Mouse (Mus musculus): ENCODE data around the gene Cyb561d2. TPM values are rescaled to one million over a fixed set of nuclear protein-coding genes. Genes with fewer than 3 reads are reported as not detected.

Cyb561d2 gene
- total and polyA plus RNA-seq, 3 experiments, result 37.8 to 38.1 TPM; not detected in 1

GRCm38 (mm10) chr9:107504662-107505537 is 37.1 kb downstream of the Cyb561d2 start:
- H3K36me3 ChIP-seq (ENCODE audit: control insufficient read depth in 1 of 2, insufficient read depth in 2 of 2, low read length in 2 of 2), result no peaks in the 10 kb centered on the region
- H3K9ac ChIP-seq (ENCODE audit: control insufficient read depth, low read depth, low read length, poor library complexity, severe bottlenecking), result no peak overlapping the region
- H3K4me1 ChIP-seq (ENCODE audit: control insufficient read depth in 1 of 2, insufficient read depth in 2 of 2, low read length in 2 of 2), result no peaks in the 10 kb centered on the region
- peaks cover 14 to 22% of the 10 kb centered on the region in 2 experiments for H3K27me3 ChIP-seq (ENCODE audit: control insufficient read depth in 1 of 2, insufficient read depth in 2 of 2, low read length in 2 of 2)
- H3K79me2 ChIP-seq (ENCODE audit: control insufficient read depth, insufficient read depth, low read length, poor library complexity), result no peaks in the 10 kb centered on the region
- DNase-seq (ENCODE audit: low read depth, low spot score), result no peak
- TF ChIP-seq POLR2AphosphoS5 (IDR thresholded peaks at IDR 0.05; ENCODE audit: borderline replicate concordance, low read depth, low read length) (no peak), MAX (IDR thresholded peaks at IDR 0.05; ENCODE audit: low read length) (no peak), TCF12 (IDR thresholded peaks at IDR 0.05; ENCODE audit: low read depth, low read length) (no peak)
- no peak overlapping the region for H3K27ac ChIP-seq (ENCODE audit: control insufficient read depth, low read depth, low read length)
- no peak overlapping the region for H3K4me3 ChIP-seq (ENCODE audit: control insufficient read depth in 1 of 2, insufficient read depth in 1 of 2, low read depth in 2 of 2, low read length in 2 of 2)
- H3K9me3 ChIP-seq (replicated peaks; ENCODE audit: insufficient read depth, low read length), result no peaks in the 10 kb centered on the region

DNA sequence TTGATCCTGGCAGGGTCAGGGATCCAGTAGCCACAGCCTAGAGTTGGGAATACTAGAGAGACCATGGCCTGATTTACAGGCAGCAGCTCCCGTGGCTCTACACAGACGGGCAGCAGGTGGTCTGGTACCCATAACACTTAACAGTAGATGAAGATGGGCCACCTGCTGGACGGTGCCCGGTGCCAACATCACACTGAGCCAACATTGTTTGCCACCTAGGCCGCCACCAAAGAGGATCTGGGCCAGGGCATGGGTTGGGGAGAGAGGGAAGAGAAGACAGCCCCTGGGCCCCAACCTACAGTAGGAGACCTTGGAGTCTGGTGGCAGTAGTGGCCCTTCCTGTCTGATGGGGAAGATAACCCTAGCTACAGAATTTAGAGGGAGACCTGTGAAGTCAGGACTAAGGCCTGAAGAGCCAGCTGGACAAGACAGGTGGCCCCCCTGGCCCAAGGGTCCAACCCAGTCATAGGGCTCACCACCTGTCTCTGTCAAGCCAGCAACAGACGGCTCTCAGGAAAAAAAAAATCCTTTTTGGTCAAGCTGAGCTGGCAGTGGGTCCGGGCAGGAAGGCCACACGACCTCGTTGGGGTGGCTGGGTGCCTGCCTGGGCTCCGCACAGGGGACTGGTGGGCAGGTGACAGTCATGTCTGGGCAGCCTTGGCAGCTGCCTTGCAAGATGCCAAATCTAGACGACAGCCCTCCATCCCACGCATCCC is 39.7 kb downstream of the Cyb561d2 start:
- H3K27ac ChIP-seq (ENCODE audit: control insufficient read depth, low read depth, low read length), result no peak overlapping the region
- no peaks in the 10 kb centered on the region for H3K9me3 ChIP-seq (replicated peaks; ENCODE audit: insufficient read depth, low read length)
- no peak for DNase-seq (ENCODE audit: low read depth, low spot score)
- no peaks in the 10 kb centered on the region for H3K79me2 ChIP-seq (ENCODE audit: control insufficient read depth, insufficient read depth, low read length, poor library complexity)
- no peaks in the 10 kb centered on the region for H3K36me3 ChIP-seq (ENCODE audit: control insufficient read depth in 1 of 2, insufficient read depth in 2 of 2, low read length in 2 of 2)
- H3K4me3 ChIP-seq (ENCODE audit: control insufficient read depth in 1 of 2, insufficient read depth in 1 of 2, low read depth in 2 of 2, low read length in 2 of 2), result no peak overlapping the region
- no peaks in the 10 kb centered on the region for H3K4me1 ChIP-seq (ENCODE audit: control insufficient read depth in 1 of 2, insufficient read depth in 2 of 2, low read length in 2 of 2)
- H3K9ac ChIP-seq (ENCODE audit: control insufficient read depth, low read depth, low read length, poor library complexity, severe bottlenecking), result no peak overlapping the region
- peaks cover 11 to 20% of the 10 kb centered on the region in 2 experiments for H3K27me3 ChIP-seq (ENCODE audit: control insufficient read depth in 1 of 2, insufficient read depth in 2 of 2, low read length in 2 of 2)
- TF ChIP-seq CTCF (IDR thresholded peaks at IDR 0.05 in 2 of 3, conservative IDR thresholded peaks at IDR 0.05 in 1 of 3; ENCODE audit: control insufficient read depth in 1 of 3, insufficient read depth in 1 of 3, low read depth in 2 of 3, low read length in 3 of 3, poor library complexity in 1 of 3, severe bottlenecking in 1 of 3) (no peak), USF2 (IDR thresholded peaks at IDR 0.05; ENCODE audit: borderline replicate concordance in 1 of 2, insufficient read depth in 1 of 2, low read depth in 1 of 2, low read length in 2 of 2) (no peak), RCOR1 (IDR thresholded peaks at IDR 0.05; ENCODE audit: low read depth, low read length) (no peak), KAT2A (conservative IDR thresholded peaks at IDR 0.05; ENCODE audit: low read depth, low read length) (no peak), MAX (IDR thresholded peaks at IDR 0.05; ENCODE audit: low read length) (no peak)

GRCm38 (mm10) chr9:107500708-107501286 is 41.2 kb downstream of the Cyb561d2 start:
- Histone ChIP-seq H3K4me3 (ENCODE audit: control insufficient read depth in 1 of 2, insufficient read depth in 1 of 2, low read depth in 2 of 2, low read length in 2 of 2) (no peak overlapping the region), H3K9me3 (replicated peaks; ENCODE audit: insufficient read depth, low read length) (no peaks in the 10 kb centered on the region), H3K79me2 (ENCODE audit: control insufficient read depth, insufficient read depth, low read length, poor library complexity) (no peaks in the 10 kb centered on the region), H3K4me1 (ENCODE audit: control insufficient read depth in 1 of 2, insufficient read depth in 2 of 2, low read length in 2 of 2) (no peaks in the 10 kb centered on the region), H3K27ac (ENCODE audit: control insufficient read depth, low read depth, low read length) (no peak overlapping the region), H3K9ac (ENCODE audit: control insufficient read depth, low read depth, low read length, poor library complexity, severe bottlenecking) (no peak overlapping the region), H3K36me3 (ENCODE audit: control insufficient read depth in 1 of 2, insufficient read depth in 2 of 2, low read length in 2 of 2) (no peaks in the 10 kb centered on the region), H3K27me3 (ENCODE audit: control insufficient read depth in 1 of 2, insufficient read depth in 2 of 2, low read length in 2 of 2) (peaks cover 11 to 20% of the 10 kb centered on the region in 2 experiments)
- DNase-seq (ENCODE audit: low read depth, low spot score), result no peak
- TF ChIP-seq POLR2AphosphoS2 (IDR thresholded peaks at IDR 0.05; ENCODE audit: low read length) (no peak), SIN3A (IDR thresholded peaks at IDR 0.05; ENCODE audit: low read length) (no peak), POLR2AphosphoS5 (IDR thresholded peaks at IDR 0.05; ENCODE audit: borderline replicate concordance, low read depth, low read length) (no peak), ELF1 (IDR thresholded peaks at IDR 0.05; ENCODE audit: low read depth, low read length) (no peak)

Data from MEL (cell line).